Mouse (Mus musculus) liver, postnatal 0 days (tissue): ENCODE data around the gene Nes.

Experiments
- CTCF ChIP-seq: sonication (generic); IDR thresholded peaks from 2 replicates; pipeline ENCODE4 v1.5.1; 2016; ENCODE audit warnings: antibody characterized with exemption, low read depth
- EP300 ChIP-seq: IDR thresholded peaks from 2 replicates; pipeline ENCODE4 v1.6.1; 2016; ENCODE audit warnings: antibody characterized with exemption, low read depth, mild to moderate bottlenecking

- TF ChIP-seq CTCF (no peak), EP300 (no peak)
Measured at GRCm38 (mm10) chr3:88022322-88023191, 51.7 kb downstream of the Nes start.
